Mouse (Mus musculus): ENCODE measurements around the gene Tlr8.
"Not testable (repeated sequence)": the region's sequence is repeated elsewhere in the genome, so short reads cannot be mapped to it uniquely, and the experiment has no call there.

Tlr8 gene

DNA sequence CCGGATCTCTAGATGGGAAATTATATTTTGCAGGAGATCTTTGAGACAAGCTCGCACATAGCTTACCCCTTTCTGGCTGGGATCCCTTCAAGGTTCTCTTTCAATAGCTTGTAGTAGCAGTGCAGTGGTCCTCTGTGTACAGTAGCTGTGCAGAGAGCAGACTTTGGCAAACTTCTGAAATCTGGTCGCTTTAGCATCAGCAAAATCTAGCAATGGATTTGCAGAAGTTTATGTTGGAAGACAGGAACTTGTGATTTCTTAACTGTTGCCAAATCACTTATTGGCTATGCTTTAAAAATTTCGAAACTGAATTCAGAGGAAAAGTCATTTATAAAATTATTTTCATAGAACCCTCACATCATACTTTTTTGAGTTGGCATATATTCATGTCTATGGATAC lies at the start of gene Tlr8:
TSS of gene Tlr8 (minus strand) at position 244 of the 400 bp plus-strand sequence.
- DNase-seq (ENCODE audit: low spot score): no peak

DNA sequence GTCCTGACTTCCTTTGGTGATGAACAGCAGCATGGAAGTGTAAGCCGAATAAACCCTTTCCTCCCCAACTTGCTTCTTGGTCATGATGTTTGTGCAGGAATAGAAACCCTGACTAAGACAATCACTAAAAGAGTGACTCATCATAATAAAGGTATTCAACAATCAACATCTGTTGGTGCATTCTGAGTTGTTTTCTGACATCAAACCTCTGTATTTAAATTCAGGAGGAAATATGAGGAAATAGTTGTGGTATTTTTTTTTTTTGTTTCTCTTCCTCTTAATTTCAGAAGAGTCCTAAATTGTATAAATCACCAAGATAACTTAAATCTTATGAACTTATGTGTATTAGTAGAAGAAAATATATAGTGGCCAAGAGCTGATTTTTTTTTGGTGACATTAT lies 37.9 kb upstream of the Tlr8 start:
- DNase-seq (ENCODE audit: low spot score): not testable (repeated sequence)

DNA sequence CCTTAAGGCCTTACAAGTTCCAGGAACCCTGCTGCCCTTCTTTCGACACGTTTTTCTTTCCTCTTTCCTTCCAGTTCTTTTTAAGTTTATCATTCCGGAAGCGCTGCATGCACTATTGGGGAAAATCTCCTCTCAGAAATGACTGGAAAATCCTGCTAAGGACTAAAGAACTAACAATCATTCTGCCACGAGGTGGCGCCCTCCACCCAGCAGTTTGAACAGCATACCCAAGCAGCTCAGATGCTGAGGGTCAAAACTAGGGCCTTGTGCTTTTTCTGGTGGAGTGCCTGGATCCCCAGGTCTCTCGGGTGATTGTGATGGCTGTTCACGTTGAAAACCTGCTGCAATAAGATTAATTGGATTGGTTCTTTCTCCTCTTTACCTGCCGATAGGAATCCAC lies 12.8 kb upstream of the Tlr8 start:
- DNase-seq (ENCODE audit: low spot score): peak; percentile 58

DNA sequence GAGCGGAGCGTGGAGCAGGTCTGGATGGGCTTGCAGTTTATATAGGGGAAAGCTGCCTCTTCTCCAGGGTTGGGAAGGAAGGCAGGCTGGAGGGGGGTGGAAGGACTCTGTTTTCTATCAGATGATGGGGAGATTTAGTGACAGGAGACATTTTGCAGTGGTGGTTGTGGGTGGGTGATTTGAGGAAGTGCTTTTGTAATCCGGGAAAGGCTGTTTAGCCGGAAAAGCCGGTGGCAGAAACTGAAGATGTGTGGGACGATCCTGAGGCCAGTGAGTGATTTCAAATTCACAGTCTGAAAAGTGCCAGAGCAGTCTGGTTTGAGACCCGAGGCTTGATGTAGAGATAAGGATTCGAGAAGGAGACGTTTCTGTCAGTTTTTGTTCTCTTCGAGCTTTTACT lies 12.4 kb upstream of the Tlr8 start:
- DNase-seq (ENCODE audit: low spot score): no peak

DNA sequence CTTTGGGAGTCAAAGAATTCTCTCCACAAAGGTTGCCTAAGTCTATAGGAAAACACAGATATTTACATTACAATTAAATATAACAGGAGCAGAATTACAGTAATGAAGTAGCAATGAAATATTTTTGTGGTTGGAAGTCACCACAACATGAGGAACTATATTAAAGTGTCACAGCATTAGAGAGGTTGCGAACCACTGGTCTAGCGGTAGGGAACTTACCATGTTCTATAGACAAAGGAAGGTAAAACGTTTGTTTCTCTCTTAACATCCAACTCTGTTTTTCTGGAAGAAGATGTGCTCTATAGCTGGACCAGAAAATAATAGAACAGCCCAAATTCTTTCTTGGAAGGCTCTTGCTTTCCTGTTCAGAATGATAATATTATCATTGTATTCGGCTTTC lies 599 bp downstream of the Tlr8 start:
- DNase-seq (ENCODE audit: low spot score): no peak

DNA sequence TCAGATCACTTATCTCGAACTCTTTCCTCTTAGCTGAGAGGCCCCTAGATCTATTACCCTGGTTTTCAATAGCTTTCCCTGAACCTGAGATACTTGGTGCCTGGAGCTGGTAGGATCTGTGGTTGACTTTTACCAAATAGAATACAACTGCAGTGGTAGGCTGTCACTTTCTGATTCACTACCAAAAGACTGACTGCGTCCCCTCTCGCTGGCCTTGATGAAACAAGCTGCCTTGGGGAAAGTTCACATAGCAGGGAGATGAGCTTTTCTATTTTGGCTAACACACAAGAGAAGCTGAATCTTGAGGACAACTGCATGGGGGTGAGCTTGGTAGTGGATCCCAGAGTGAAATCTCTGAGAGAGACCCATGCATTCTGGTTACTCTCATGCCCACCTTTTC lies 22.4 kb downstream of the Tlr8 start:
- DNase-seq (ENCODE audit: low spot score): no peak

DNA sequence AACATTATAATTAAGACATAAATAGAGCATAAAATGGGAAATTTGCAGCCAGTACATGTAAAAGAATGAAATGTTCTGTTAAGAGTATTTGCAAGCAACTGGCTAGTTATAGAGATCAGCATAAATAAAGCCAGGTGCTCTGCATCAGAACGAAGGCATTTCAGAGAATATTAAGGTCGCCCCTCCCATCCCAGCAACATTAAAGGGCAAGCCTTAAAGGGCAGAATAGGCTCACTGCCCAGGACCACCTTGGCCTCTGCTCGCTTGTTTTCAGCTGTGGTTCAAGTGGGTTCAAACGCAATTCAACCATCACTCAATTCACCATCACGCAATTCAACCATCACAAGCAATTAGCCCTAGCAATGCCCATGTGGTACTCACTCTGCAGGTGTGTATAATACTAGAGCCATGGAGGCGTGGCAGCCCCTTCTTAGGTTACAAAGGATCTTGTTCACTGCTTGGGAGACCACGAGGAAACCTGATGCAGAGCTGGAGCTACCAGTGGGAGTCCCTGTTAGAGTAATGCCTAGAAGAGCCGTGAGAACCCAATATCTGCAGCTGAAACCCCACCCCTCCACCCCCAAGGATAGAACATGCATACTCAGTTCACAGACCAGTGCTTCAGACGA lies 24.7 kb downstream of the Tlr8 start:
- no peak for DNase-seq (ENCODE audit: low spot score)

DNA sequence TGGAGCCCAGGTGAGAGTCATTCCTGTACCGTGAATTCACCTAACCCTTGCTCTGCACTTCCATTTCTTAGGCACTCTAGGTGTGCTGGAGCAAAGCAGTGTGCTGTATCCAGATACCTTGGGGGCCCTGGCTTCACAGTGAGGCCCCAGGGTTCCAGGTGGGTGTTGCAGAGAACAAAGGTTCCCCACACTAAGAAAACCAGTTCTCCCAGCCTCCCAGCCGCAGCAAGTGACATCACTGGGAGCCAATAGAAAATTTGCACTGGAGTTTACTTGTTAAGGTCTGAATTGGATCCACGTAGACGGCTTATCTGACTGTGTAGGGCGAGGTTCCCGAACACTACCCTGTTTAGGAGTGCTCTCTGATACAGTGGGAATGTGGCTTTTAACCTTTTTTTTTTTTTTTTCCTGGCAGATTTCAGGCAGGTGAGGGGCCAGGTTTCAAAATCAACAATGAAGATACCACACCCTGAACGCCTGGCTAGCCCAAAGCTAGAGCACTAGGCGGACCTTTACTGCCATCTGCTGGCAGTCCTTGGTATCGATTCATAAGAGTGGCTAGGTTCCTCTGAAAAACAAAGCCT lies 30.9 kb downstream of the Tlr8 start:
- DNase-seq (ENCODE audit: low spot score): peak; percentile 42

DNA sequence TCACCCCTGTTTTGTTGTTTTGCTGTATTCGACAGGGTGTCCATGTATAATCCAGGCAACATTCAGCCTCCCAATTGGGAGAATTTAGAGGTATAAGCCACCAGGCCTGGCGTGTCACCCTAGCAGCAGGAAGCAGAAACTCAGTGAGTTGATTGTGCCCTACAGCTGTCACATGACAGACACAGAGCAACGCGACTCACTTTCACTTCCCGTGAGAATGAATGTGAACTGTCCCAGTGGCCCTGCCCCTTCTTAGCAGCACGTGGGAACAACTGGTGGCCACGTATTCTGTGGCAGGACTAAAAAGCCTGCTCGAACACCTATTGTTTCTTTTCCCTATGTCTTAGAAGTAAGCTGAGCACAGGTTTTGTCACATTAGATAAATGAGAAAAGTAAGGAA lies 33.0 kb downstream of the Tlr8 start:
- no peak for DNase-seq (ENCODE audit: low spot score)

DNA sequence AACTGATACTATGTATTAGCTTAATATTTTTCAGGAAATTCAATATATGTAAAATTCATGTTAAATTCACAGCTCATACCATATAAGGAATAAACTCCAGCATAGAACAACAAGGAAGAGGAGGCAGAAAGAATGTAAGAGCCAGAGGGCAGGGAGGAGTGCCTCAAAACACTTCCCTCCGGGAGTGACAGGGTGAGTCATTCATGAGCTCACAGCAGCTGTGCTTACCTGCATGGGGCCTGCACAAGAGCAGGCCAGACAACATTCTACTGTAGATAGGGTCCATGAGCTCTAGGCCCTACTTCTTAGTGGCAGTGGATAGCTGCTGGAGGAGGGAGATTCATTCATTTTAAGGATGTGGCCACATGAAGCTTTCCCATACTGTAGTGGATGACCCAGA lies 34.3 kb downstream of the Tlr8 start:
- no peak for DNase-seq (ENCODE audit: low spot score)

DNA sequence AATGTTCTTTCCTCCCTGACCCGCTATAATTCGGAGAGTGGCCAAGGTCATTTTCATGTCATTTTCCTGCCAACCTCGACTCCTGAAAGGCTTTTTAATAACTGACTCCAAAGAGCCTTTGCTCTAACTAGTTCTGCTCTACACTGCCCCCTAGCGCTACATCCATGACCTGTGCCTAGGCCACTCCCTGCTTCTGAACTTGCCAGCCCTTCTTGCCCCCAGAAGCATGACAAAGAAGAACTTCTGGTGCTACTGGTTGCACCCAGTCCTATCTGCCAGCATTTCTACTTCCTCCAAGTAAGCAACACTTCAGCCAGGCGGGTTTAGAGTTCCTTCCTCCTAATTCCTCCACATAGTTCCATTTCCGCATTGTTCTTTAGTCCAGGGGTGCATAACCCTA lies 34.9 kb downstream of the Tlr8 start:
- DNase-seq (ENCODE audit: low spot score): peak; percentile 41

DNA sequence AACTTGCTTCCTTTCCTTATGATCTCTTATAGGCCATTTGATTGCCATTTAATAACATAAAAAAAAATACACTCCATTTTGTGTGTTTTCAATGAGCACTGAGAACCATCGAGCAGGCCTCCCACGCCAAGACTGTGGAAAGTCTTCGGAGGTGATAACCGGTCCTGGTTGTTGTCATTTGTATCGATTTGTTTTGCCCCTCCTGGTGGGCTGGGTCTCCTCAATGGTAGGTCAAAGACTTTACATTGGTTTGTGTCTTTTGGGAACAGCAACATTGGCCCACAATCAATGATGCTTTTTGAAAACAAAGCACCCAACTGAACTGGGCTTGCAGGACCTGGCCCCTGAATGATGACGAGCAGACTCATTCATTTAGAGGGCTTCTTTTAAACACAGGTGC lies 36.4 kb downstream of the Tlr8 start:
- no peak for DNase-seq (ENCODE audit: low spot score)

DNA sequence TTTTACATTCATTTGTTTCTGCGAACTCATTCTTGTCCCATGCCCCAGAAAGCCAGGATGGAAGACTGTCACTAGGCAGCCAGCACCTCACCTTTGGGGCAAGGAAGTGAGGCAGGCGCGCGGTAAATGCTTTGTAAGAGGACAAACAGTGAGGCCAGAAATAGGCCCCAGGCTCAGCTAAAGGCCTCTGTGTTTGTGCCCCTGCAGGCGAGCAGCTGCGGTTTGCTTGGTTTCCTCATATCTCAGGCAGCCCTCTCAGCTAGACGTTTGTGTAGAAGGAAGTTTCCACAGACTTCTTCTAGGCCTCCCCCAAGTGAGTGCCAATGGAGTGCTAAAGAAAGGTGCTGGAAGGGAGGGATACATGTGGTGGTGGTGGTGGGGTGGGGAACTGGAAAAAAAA lies 37.0 kb downstream of the Tlr8 start:
- DNase-seq (ENCODE audit: low spot score): no peak

DNA sequence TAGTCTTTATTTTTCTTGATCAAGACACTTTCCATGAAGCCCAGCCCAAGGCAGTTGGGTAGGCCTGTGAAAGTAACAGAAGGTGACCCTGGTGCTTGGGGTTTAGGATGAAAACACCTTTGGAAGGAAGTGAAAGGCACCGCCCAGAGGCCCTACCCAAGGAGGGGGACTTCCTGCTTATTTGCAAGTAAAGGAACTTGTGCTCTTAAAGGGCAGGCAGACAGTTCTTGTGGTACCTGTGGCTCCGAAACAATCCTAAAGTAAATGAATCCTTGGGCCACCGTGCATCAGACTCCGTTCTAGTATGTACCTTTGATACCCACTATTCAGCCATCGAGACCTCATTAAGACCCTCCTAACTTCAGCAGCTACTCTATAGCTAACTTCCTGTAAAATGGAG lies 37.6 kb downstream of the Tlr8 start:
- DNase-seq (ENCODE audit: low spot score): no peak

DNA sequence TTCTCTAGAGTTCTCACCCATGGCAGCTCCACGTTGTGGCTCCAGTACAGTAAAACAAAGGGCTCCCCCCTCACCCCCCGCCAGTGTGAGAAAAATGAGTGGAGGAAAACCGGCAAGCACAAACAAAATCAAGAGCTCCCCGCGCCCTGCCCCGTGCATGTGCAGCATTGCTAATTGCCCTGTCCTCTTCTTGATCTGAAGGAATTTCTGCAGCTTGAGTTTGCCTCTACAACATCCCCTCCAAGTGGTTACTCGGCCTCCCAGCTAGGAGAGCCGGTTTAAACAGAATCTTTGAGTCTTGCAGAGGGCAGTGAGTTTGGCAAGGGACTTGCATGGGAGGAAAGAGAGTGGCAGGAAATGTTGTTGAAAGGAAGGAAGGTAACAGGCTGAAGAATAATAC lies 51.4 kb downstream of the Tlr8 start:
- DNase-seq (ENCODE audit: low spot score): peak; percentile 19

DNA sequence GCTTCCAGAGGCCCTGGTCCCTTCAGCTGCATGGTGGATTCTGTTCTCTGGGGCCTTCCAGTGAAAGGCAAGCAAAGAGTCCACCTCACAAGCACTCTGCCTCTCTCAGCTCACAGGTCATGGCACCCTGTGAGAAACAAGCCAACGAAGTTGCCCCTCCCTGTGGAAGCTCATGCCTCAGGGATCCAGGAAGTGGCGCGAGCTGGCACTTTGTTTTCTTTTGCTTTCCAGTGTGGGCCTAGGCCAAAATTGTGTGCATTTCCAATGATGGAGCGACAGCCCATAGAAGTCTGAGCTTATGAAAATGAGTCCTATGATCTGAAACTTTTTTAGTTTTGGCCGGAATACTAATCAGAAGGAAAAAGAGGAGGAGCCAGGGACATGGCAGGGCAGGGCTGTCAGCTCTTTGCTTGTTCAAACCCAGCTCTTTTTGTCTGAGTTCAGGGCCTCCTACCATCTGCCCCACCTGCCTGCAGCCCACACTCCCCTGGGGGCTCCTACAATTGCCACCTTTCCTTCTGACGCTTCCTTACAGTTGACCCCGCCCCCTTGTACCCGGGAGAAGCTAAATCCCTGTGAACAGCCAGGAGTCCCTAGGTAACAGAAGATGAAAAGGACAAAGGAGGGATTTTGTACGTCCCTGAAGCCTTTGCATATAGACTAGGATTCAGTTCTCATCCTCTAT lies 52.1 kb downstream of the Tlr8 start:
- DNase-seq (ENCODE audit: low spot score): no peak

DNA sequence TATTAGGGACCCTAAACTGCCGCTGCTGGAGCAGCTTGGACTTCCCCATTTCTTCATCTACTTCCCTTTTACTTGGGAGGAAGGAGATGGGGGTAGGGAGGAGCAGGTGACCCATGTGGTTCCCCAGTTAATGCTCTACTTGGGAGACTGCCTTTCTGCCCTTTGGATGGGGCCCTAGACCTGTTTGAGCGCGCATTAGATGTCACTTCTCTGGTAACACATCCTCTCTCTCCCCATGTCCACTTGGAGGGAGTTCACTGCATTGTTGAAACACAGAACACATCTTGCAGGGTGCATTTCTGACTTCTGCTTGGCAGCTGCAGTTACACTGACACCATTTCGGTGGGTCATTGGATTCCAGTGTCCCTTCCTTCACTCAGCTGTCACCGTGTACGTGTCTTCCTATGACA lies 53.8 kb downstream of the Tlr8 start:
- no peak for DNase-seq (ENCODE audit: low spot score)

DNA sequence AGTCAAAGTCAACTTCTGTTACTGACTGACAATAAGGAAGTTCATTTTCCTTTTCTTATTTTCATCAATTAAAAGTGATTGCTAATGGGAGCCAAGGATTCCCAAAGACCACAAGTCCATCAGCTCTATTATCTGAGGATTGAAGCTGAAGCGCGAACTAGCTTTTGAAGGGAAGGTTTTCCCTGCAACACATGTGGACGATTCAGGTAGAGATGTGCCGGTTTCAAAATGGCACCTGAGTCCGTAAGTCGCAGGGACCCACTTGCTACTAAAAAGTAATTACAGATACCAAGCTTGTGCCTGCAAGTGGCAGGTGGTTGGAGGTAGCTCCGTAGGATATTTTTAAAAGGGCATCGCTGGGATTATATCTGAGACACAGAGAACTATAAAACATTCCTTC lies 54.3 kb downstream of the Tlr8 start:
- DNase-seq (ENCODE audit: low spot score): no peak

DNA sequence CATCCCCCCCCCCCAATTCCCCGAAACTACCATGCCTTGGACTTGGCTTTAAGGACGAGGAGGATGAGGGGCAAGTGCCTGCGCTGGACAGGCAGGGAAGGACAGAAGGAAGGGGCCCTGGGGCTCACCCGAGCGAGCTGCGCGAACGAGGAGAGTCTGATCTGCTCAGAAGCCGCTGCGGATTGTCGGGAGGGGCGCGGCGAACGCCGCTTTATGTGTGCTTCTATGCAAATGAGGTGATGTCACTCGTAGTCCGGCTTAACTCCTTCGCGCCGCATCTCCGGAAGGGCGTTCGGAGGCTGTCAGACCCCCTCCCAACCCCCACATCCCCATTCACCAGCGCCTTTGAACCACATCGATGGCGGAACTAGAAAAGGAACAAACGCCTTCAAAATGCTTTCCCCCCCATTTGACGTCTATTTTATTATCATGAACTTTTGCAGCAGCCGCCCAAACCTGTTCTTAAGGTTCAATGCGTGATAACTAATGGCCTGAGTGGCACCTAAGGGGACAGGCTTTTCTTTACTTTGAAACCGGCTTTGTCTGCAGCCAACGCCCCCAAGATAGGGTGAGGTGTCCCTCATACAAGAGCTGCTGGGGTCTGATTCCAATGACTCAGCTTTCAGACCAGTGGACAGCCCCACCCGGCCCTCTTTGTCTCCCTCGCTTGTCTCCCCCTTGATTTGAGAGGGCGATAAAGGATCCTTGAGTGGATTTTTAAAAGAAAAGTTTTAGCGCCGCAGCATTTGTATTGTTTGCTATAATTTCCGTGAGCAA lies 55.0 kb downstream of the Tlr8 start, which contains the start of gene Tmsb4x:
TSS of gene Tmsb4x (minus strand) at position 338 of the 777 bp plus-strand sequence.
- peak; percentile 76 for DNase-seq (ENCODE audit: low spot score)

DNA sequence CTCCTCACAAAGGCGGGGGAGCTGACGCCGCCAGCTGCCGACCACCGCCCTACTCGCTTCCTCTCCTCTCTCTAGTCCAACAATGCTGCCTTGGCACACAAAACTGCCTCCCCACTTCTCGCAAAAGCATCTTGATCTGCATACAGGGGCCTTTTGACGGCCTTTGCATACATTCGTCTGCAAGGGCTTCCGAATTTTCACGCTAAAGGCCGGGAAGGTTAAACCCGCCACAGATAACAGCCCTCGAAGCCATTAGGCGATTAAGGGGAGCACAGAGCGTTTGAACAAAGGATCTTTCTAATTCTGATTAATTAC lies 55.7 kb downstream of the Tlr8 start:
- peak; percentile 23 for DNase-seq (ENCODE audit: low spot score)

DNA sequence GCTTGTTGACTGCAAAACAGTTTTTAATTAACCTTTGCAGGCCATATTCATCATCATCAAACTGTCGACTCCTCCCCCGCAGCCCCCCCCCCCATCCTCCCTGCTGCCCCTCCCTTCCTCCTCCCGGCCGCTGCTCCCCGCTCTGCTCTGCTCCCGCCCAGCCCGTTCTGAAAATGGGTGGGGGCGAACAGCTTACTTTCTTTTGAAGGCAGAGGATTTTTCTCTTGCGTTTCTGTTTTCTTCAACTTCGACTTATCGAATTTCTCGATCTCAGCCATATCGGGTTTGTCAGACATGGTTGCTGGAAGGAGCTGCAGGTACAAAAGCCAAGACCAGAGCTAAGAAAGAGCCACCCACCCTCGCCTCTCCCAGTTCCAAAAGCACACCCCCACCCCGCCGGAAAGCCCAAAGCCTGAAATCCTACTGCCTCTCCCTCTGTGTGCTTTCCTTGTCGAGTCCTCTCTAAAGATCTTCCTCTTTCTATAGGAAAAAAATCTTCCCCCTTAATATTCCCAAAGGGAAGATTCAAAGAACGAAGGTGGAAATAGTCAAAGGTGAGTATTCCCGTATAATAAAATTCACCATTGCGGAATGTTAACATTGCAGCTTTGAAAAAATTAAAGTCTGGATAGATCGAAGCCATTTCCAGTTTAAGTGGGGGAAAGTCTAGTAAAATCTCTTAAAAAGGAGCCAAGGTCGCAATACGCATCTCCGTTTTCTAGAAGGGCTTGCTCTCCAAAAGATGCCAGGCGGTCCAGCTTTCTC lies 56.2 kb downstream of the Tlr8 start:
- no peak for DNase-seq (ENCODE audit: low spot score)

DNA sequence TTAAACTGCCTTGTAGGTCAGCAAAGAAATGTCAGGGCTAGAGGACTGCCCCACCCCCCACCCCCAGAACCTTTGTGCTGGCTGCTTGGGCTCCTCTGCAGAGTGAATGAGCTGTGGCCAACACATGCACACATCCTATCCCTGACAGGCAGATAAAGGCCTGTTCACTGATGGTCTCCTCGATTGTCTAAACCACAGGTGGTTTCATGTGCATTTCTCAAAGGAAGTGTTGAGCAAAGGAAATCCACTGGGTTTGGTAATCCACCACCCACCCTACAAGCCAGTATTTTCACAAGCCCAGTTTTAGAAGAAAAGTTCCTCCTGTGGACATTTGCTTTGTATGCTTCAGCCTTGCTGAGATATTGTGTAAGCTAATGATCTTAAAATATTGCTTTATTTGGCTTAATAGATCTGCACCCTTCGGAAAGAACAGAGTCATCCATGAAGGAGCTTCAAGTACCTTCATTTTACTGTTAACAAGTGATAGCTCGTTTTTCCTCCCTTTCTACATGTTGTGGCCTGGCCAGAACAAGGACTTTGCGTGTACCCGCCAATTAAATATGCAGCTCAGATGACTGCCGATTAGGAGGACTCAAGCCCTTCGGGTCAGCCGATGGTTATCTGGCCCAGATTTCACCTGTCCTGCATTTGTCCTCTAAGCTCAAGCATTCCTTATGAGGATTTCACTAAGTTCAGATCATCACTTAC lies 58.2 kb downstream of the Tlr8 start:
- DNase-seq (ENCODE audit: low spot score): no peak
